ENCODE assay signal across 9 mouse cellular contexts in genomic region chr2:25400764-25401163, GRCm38 (mm10). TPM values are rescaled to one million over a fixed set of nuclear protein-coding genes. Genes with fewer than 3 reads are reported as not detected.
DNase-seq lines count a peak whose midpoint lies in the region; ATAC-seq and TF ChIP-seq lines count a peak whose summit lies in the region.
"Had no signal": no experiment of that assay in that cellular context is flagged by ENCODE, and none has a peak within 500 bp of the region (broad histone marks: within the 10 kb centered on the region; RNA-seq: fewer than 3 reads in every experiment).

No protein-coding gene starts in this region.

- H3K27ac ChIP-seq in limb, embryonic 13.5 days: no peak overlapping the region
- no peak overlapping the region for H3K27ac ChIP-seq in limb, embryonic 10.5 days
- H3K27ac ChIP-seq in intestine, postnatal 0 days (ENCODE audit: low read depth, low read length): no peak overlapping the region
- H3K27ac ChIP-seq: macrophage had no signal

- peak overlapping the region; percentile 23; the same call in 1 of the 2 replicates for H3K4me2 ChIP-seq in limb, embryonic 13.5 days (replicated peaks)
- peak overlapping the region; percentile 41 for H3K4me2 ChIP-seq in intestine, postnatal 0 days (replicated peaks; ENCODE audit: low read depth)

- H3K27me3 ChIP-seq in limb, embryonic 13.5 days: peaks cover 100% of the 10 kb centered on the region
- H3K27me3 ChIP-seq in limb, embryonic 10.5 days (ENCODE audit: low read depth, poor library complexity, severe bottlenecking): peaks cover 99% of the 10 kb centered on the region
- H3K27me3 ChIP-seq in intestine, postnatal 0 days (replicated peaks; ENCODE audit: control insufficient read depth, insufficient read depth, low read length): 0 out of 2 replicates have a peak, but pooled peaks cover 6% of the 10 kb centered on the region

- no peaks in the 10 kb centered on the region for H3K36me3 ChIP-seq in limb, embryonic 13.5 days
- H3K36me3 ChIP-seq in limb, embryonic 10.5 days: no peaks in the 10 kb centered on the region
- no peaks in the 10 kb centered on the region for H3K36me3 ChIP-seq in intestine, postnatal 0 days (ENCODE audit: control insufficient read depth, insufficient read depth)

- peak; percentile 87 for TF ChIP-seq CTCF in intestine, postnatal 0 days (IDR thresholded peaks at IDR 0.05; ENCODE audit: low read depth)

- peaks cover 12% of the 10 kb centered on the region for H3K4me1 ChIP-seq in limb, embryonic 13.5 days
- peaks cover 22% of the 10 kb centered on the region for H3K4me1 ChIP-seq in limb, embryonic 10.5 days
- H3K4me1 ChIP-seq in intestine, postnatal 0 days (replicated peaks; ENCODE audit: control insufficient read depth, insufficient read depth, low read length): no peaks in the 10 kb centered on the region

- intact Hi-C loops in gastrocnemius, postnatal 36 days (cut with DNase I): loop anchor here (2.0 kb wide), 1 partner anchor 24 kb away; no protein-coding TSS in a partner anchor

- WGBS in limb, embryonic 13.5 days: 4% methylated on average over 17 of the region's 17 CpGs
- 3% methylated on average over 17 of the region's 17 CpGs for WGBS in limb, embryonic 10.5 days
- WGBS in intestine, postnatal 0 days: 2% methylated on average over 17 of the region's 17 CpGs

- no peaks in the 10 kb centered on the region for H3K9me3 ChIP-seq in limb, embryonic 13.5 days
- H3K9me3 ChIP-seq in limb, embryonic 10.5 days (replicated peaks): no peaks in the 10 kb centered on the region
- H3K9me3 ChIP-seq in intestine, postnatal 0 days (ENCODE audit: control insufficient read depth): no peaks in the 10 kb centered on the region

- H3K4me3 ChIP-seq in limb, embryonic 13.5 days: no peak overlapping the region; the same call in 1 of the 2 replicates
- no peak overlapping the region for H3K4me3 ChIP-seq in limb, embryonic 10.5 days
- no peak overlapping the region for H3K4me3 ChIP-seq in intestine, postnatal 0 days (ENCODE audit: low read depth, low read length)

- DNase-seq in limb, embryonic 10.5 days (ENCODE audit: low spot score): no peak
- peak; percentile 79 to 88 for DNase-seq in cerebellum, postnatal 25 days
- DNase-seq in gastrocnemius, postnatal 36 days: peak; percentile 60 to 61
- peak; percentile 65 to 75 for DNase-seq in lung, adult 18-20 months
- DNase-seq in ovary, postnatal 36 days (ENCODE audit: low spot score): peak; percentile 73

- no peak overlapping the region for H3K9ac ChIP-seq in limb, embryonic 13.5 days
- no peak overlapping the region for H3K9ac ChIP-seq in intestine, postnatal 0 days (ENCODE audit: low read depth, low read length)

- no peak for ATAC-seq in limb, embryonic 13.5 days (ENCODE audit: low FRiP score, low read depth)
- no peak for ATAC-seq in intestine, postnatal 0 days
- ATAC-seq in frontal cortex, adult (ENCODE audit: low TSS enrichment): no peak

RNA-seq across cellular contexts. Expression of gene Npdc1, which starts 1.6 kb away (rescaled TPM):
- 29.1 and 32.6 TPM in 2 replicates for polyA plus RNA-seq in limb, embryonic 13.5 days (2015; fragmentation: Nextera tagmentation; extraction: Ambion mirVana)
- 5.7 and 8.1 TPM in 2 replicates for polyA plus RNA-seq in limb, embryonic 10.5 days (2016; fragmentation: Nextera tagmentation; extraction: Ambion mirVana)
- total RNA-seq in gastrocnemius, postnatal 36 days (2021): 10 to 100 TPM; 14.2 to 17.6 TPM
- polyA plus RNA-seq in intestine, postnatal 0 days (2015; fragmentation: Nextera tagmentation; extraction: Ambion mirVana): 49.2 and 52.3 TPM in 2 replicates

RNA-seq across cellular contexts. Expression of gene Entpd2, which starts 5.1 kb away (rescaled TPM):
- polyA plus RNA-seq in limb, embryonic 13.5 days (2015; fragmentation: Nextera tagmentation; extraction: Ambion mirVana): 0.55 and 0.73 TPM in 2 replicates
- 0.19 TPM in 1 of 2 replicates, not detected in the other for polyA plus RNA-seq in limb, embryonic 10.5 days (2016; fragmentation: Nextera tagmentation; extraction: Ambion mirVana)
- total RNA-seq in gastrocnemius, postnatal 36 days (2021): 1 to 10 TPM; 7.2 to 9.5 TPM
- 33.9 and 38.1 TPM in 2 replicates for polyA plus RNA-seq in intestine, postnatal 0 days (2015; fragmentation: Nextera tagmentation; extraction: Ambion mirVana)

RNA-seq across cellular contexts. Expression of gene Fut7, which starts 22.3 kb away (rescaled TPM):
- 0.06 TPM in 1 of 2 replicates, not detected in the other for polyA plus RNA-seq in limb, embryonic 13.5 days (2015; fragmentation: Nextera tagmentation; extraction: Ambion mirVana)
- not detected in 2 replicates for polyA plus RNA-seq in limb, embryonic 10.5 days (2016; fragmentation: Nextera tagmentation; extraction: Ambion mirVana)
- total RNA-seq in gastrocnemius, postnatal 36 days (2021): not detected
- 0.26 and 0.27 TPM in 2 replicates for polyA plus RNA-seq in intestine, postnatal 0 days (2015; fragmentation: Nextera tagmentation; extraction: Ambion mirVana)

RNA-seq across cellular contexts. Expression of gene Abca2, which starts 27.7 kb away (rescaled TPM):
- polyA plus RNA-seq in limb, embryonic 13.5 days (2015; fragmentation: Nextera tagmentation; extraction: Ambion mirVana): 3.3 and 3.8 TPM in 2 replicates
- 2.8 and 4.4 TPM in 2 replicates for polyA plus RNA-seq in limb, embryonic 10.5 days (2016; fragmentation: Nextera tagmentation; extraction: Ambion mirVana)
- total RNA-seq in gastrocnemius, postnatal 36 days (2021): 10 to 100 TPM; 12.3 to 16.5 TPM
- 1.1 and 1.3 TPM in 2 replicates for polyA plus RNA-seq in intestine, postnatal 0 days (2015; fragmentation: Nextera tagmentation; extraction: Ambion mirVana)

RNA-seq across cellular contexts. Expression of gene Sapcd2, which starts 28.6 kb away (rescaled TPM):
- polyA plus RNA-seq in limb, embryonic 13.5 days (2015; fragmentation: Nextera tagmentation; extraction: Ambion mirVana): 43.4 and 45.5 TPM in 2 replicates
- polyA plus RNA-seq in limb, embryonic 10.5 days (2016; fragmentation: Nextera tagmentation; extraction: Ambion mirVana): 88.3 and 88.7 TPM in 2 replicates
- under 1 TPM; 0.10 to 0.26 TPM for total RNA-seq in gastrocnemius, postnatal 36 days (2021)
- polyA plus RNA-seq in intestine, postnatal 0 days (2015; fragmentation: Nextera tagmentation; extraction: Ambion mirVana): 112 and 129 TPM in 2 replicates

Comparison
In these comparisons a context has a peak if more than half of its experiments do, and no peak if none do; other contexts are left out.
1. RNA of gene Entpd2, which starts 5.1 kb away (polyA plus RNA-seq): 33.9 to 38.1 TPM in intestine, postnatal 0 days; 0.55 to 0.73 TPM in limb, embryonic 13.5 days and 0.19 TPM in limb, embryonic 10.5 days; every median in the first group is over 10 times any median in the second.